Mouse (Mus musculus): ENCODE measurements around the gene Col6a6.

GRCm38 (mm10) chr9:105697764-105698396 lies 130.1 kb downstream of the Col6a6 start:
- TF ChIP-seq POLR2A (IDR thresholded peaks at IDR 0.05; ENCODE audit: extremely low read depth, insufficient read depth, low read length), result no peak
- TF ChIP-seq CTCF (IDR thresholded peaks at IDR 0.05; ENCODE audit: extremely low read depth, insufficient read depth, low read length), result no peak

All from cortical plate, adult 2 months (tissue).